Mouse (Mus musculus) E14TG2a.4 (cell line): ENCODE measurements around the gene Acsbg2.

Experiments used
- CTCF ChIP-seq: conservative IDR thresholded peaks from 2 replicates; pipeline ENCODE4 v1.5.1; 2014; ENCODE audit warnings: low read length
- NANOG ChIP-seq: IDR thresholded peaks from 2 replicates; pipeline ENCODE4 v1.6.1; 2014; ENCODE audit warnings: borderline replicate concordance, low read length, mixed read lengths
- POU5F1 ChIP-seq: IDR thresholded peaks from 2 replicates; pipeline ENCODE4 v1.6.1; 2014; ENCODE audit warnings: low read length, borderline replicate concordance

DNA sequence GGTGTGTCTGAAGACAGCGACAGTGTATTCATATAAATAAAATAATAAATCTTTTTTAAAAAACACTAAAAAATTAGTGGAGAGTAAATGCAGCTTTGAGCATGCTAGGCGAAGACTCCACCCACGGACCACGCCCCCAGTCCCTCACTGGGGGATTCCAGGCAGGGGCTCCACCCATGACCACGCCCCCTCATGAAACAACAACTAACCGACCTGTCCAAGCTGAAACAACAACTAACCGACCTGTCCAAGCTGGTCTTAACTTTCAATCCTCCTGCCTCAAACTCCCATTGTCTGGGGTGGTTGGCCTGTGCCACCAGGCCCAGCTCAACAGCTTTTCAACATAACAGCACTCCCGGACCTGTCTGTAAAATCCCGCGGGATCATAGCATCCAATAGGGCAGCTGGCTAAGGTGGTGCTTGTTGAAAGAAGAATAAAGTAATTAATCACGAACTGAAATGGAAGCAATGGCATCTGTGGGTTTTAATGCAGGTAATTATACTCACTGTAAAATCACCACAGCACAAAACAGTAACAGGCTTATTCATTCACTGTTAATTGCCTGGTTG lies 56.1 kb downstream of the Acsbg2 start:
- TF ChIP-seq CTCF (no peak), POU5F1 (no peak), NANOG (no peak)
